Mouse (Mus musculus): Measurements from ENCODE around the gene Fam81b.

- TF ChIP-seq POLR2A (IDR thresholded peaks at IDR 0.05; ENCODE audit: borderline replicate concordance, low read depth, low read length): no peak
- no peak for TF ChIP-seq CTCF (IDR thresholded peaks at IDR 0.05; ENCODE audit: low read depth, low read length)
These were observed 671 bp downstream of the Fam81b start for GRCm38 (mm10) chr13:76304201-76304600.

All from bone marrow macrophage, adult 2 months (primary cell).